Mouse (Mus musculus): ENCODE data around the gene Usp33. TPM values are rescaled to one million over a fixed set of nuclear protein-coding genes. Genes with fewer than 3 reads are reported as not detected.

The Usp33 gene
- polyA plus RNA-seq, 1 experiment from 2014 or later, result 88.7 TPM

DNA sequence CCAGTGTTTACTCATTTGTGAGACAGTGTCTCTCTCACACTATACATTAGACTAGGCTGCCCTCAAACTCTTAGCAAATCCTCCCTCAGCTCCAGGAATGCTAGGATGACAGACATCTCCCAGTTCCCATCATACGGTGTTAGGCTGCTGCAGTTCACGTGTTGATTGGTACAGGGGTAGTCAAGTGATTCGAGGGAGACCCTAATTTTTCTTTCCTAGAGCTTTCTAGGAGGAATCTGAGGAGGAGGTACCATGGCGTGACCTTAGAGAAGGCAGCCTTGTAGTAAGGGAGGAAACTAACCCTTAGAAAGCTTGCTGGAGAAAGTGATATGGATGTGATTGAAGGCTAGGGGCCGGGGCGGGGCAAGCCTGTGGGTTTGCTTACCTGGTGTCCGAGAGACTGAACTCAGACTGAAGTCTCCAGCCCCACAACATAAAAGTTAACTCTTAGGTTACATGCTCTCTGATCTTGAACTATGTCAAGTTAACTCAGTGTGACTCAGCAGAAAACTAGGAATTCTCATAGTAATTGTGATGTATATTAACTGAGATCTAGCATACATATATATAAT, 64.8 kb downstream of the Usp33 start:
- Histone ChIP-seq H3K9ac (no peak overlapping the region), H3K4me3 (no peak overlapping the region), H3K4me2 (no peak overlapping the region), H3K4me1 (replicated peaks) (0 out of 2 replicates have a peak, but pooled peaks cover 7% of the 10 kb centered on the region), H3K27me3 (no peaks in the 10 kb centered on the region), H3K9me3 (no peaks in the 10 kb centered on the region), H3K27ac (replicated peaks) (no peak overlapping the region), H3K36me3 (no peaks in the 10 kb centered on the region)
- 89% methylated on average over 7 of the region's 7 CpGs for WGBS
- no peak for ATAC-seq (ENCODE audit: low FRiP score, low read depth)

DNA sequence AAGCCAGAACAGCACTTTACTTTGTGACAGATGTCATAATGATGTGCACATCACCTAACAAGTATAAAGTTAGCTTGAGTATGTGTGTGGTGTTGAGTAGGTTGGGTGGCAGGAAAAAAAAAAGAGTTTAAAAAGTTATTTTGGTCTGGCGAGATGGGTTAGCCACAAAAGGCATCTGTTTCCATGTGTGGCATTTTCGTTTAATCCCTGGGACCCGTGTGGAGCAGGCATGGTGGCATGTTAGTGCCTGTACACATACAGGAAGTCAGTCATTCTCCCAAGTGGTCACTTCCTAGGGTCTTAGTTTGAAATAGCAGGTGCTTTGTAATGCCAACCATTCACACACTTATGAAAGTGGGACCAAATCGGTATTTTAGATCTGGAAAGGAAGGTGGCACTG, 66.1 kb downstream of the Usp33 start:
- H3K27ac ChIP-seq (replicated peaks), result no peak overlapping the region
- no peak overlapping the region for H3K4me3 ChIP-seq
- ATAC-seq (ENCODE audit: low FRiP score, low read depth), result no peak
- 89% methylated on average over 4 of the region's 4 CpGs for WGBS
- no peaks in the 10 kb centered on the region for H3K27me3 ChIP-seq
- no peaks in the 10 kb centered on the region for H3K36me3 ChIP-seq
- H3K9me3 ChIP-seq, result no peaks in the 10 kb centered on the region
- H3K4me2 ChIP-seq, result no peak overlapping the region
- 0 out of 2 replicates have a peak, but pooled peaks cover 8% of the 10 kb centered on the region for H3K4me1 ChIP-seq (replicated peaks)
- no peak overlapping the region for H3K9ac ChIP-seq

DNA sequence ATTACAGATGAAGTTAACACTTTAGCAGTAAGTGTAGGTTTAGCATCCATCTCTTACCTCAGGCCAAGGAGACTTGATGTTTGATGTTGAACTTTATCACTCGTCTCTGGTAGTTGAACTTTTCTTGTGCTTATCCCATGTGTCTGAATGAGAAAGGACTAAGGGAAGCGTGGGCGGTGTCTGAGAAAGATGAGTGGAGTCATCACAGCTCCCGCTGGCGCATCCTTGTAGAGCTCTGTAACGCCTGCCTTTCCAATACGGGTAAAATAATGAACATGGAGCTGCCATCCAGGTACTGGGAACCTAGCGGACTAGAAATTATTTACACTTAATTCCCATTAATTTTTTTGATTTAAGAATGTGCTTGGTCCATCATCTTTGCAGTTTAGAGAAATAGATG, 82.6 kb downstream of the Usp33 start:
- Histone ChIP-seq H3K4me1 (replicated peaks) (no peaks in the 10 kb centered on the region), H3K4me3 (no peak overlapping the region), H3K9me3 (no peaks in the 10 kb centered on the region), H3K36me3 (peaks cover 19% of the 10 kb centered on the region), H3K27me3 (no peaks in the 10 kb centered on the region), H3K27ac (replicated peaks) (no peak overlapping the region), H3K4me2 (no peak overlapping the region), H3K9ac (no peak overlapping the region)
- no peak for ATAC-seq (ENCODE audit: low FRiP score, low read depth)
- 92% methylated on average over 8 of the region's 8 CpGs for WGBS

DNA sequence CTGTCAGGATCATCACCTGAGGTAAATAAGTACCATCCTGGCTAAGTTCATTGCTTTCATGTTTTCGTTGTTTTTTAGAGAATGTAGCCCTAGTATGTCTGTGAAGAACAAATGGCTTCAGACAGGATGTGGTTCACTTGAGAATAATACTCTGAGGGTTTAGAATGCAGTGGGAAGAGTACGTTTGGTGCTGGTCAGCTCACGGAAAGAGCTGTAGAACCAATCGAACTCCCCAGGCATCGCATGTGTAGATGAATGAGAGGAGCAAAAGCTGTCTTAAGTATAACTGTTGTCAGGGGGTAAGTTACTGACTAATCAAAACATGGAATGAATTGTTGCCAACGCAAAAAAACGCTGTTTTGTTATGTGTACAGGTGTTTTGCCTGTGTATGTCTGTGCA, 86.4 kb downstream of the Usp33 start:
- no peak overlapping the region for H3K4me3 ChIP-seq
- H3K27me3 ChIP-seq, result no peaks in the 10 kb centered on the region

DNA sequence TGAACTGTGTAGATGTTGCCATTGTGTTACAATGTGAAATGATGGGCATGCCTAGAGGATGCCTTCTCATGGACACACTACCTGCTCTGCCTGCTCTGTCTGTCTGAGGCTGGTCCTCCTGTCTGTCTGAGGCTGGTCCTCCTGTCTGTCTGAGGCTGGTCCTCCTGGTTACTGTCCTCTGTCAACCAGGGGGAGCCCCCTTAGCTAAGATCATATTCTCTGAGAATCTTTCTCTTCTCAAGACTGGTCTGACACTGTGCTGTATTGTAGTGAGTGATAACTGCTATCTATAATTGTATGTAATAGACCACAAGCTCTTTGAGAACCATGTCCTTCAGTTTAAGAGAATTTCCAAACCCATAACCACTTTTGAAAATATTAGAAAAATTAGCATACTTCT, 89.3 kb downstream of the Usp33 start:
- no peak for ATAC-seq (ENCODE audit: low FRiP score, low read depth)
- Histone ChIP-seq H3K9ac (no peak overlapping the region), H3K9me3 (no peaks in the 10 kb centered on the region), H3K36me3 (no peaks in the 10 kb centered on the region), H3K4me1 (replicated peaks) (no peaks in the 10 kb centered on the region), H3K27me3 (no peaks in the 10 kb centered on the region), H3K4me3 (no peak overlapping the region), H3K27ac (replicated peaks) (no peak overlapping the region), H3K4me2 (no peak overlapping the region)

More for the DNA sequence above, 86.4 kb downstream of the Usp33 start:
- Histone ChIP-seq H3K9me3 (no peaks in the 10 kb centered on the region), H3K36me3 (peaks cover 14% of the 10 kb centered on the region), H3K9ac (no peak overlapping the region), H3K4me1 (replicated peaks) (no peaks in the 10 kb centered on the region), H3K4me2 (no peak overlapping the region), H3K27ac (replicated peaks) (no peak overlapping the region)
- 96% methylated on average over 7 of the region's 7 CpGs for WGBS
- no peak for ATAC-seq (ENCODE audit: low FRiP score, low read depth)

DNA sequence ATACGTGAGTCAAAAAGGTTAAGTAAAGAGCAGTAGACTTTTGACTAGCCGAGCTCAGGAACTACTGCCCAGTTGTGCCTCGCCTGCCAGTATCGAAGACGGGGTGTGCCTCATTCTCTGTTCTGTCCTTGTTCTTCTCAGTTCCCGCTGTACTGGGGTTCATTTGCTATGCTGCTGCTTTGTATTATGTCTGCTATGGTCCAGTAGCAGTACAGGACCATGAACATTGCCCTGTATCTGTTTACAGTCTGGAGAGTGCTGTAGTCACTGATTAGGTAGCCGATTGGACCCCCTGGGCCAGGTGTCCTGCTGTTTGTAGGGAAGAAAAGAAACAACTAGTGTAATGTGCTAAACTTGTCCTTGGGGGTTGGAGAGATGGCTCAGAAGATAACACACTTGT, 91.8 kb downstream of the Usp33 start:
- no peak for ATAC-seq (ENCODE audit: low FRiP score, low read depth)
- WGBS, result 98% methylated on average over 7 of the region's 7 CpGs
- Histone ChIP-seq H3K36me3 (no peaks in the 10 kb centered on the region), H3K27me3 (no peaks in the 10 kb centered on the region), H3K4me2 (no peak overlapping the region), H3K9ac (no peak overlapping the region), H3K4me1 (replicated peaks) (no peaks in the 10 kb centered on the region), H3K4me3 (no peak overlapping the region), H3K27ac (replicated peaks) (no peak overlapping the region), H3K9me3 (no peaks in the 10 kb centered on the region)

DNA sequence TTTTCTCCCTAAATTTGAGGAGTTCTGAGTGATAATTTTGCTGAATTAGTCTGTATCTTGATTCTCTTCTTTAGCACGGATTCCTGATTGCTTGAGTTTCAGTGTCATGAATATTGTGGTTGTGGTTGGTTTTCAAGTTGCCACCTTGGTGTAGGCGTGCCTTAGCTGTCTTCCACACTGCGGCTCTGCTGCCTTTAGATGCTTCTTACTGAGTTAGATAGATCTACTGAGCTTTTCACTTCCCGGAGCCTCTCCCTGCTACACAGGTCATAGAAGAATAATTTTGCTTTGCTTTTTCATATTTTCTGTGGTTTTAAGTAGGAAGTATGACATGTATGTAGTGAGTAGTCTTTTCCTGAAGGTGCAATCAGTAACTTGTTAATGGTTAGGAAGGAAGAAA, 96.5 kb downstream of the Usp33 start:
- no peak for ATAC-seq (ENCODE audit: low FRiP score, low read depth)

More for the DNA sequence above, 96.5 kb downstream of the Usp33 start:
- Histone ChIP-seq H3K4me1 (replicated peaks) (no peaks in the 10 kb centered on the region), H3K9me3 (no peaks in the 10 kb centered on the region), H3K36me3 (no peaks in the 10 kb centered on the region), H3K27me3 (no peaks in the 10 kb centered on the region), H3K9ac (no peak overlapping the region), H3K4me2 (no peak overlapping the region), H3K27ac (replicated peaks) (no peak overlapping the region), H3K4me3 (no peak overlapping the region)
- 93% methylated on average over 4 of the region's 4 CpGs for WGBS

Other genes with a start within 250 kb of the Usp33 start
- 13.5 and 13.7 TPM in 2 replicates for gene Gipc2, start 180.2 kb upstream of the Usp33 start, polyA plus RNA-seq (2015; fragmentation: Nextera tagmentation; extraction: Ambion mirVana)
- 42.4 and 42.5 TPM in 2 replicates for gene Dnajb4, start 136.2 kb upstream of the Usp33 start, polyA plus RNA-seq (2015; fragmentation: Nextera tagmentation; extraction: Ambion mirVana)
- 201 and 208 TPM in 2 replicates for gene Fubp1, start 136.1 kb upstream of the Usp33 start, polyA plus RNA-seq (2015; fragmentation: Nextera tagmentation; extraction: Ambion mirVana)
- gene Nexn, start 80.1 kb upstream of the Usp33 start, polyA plus RNA-seq (2015; fragmentation: Nextera tagmentation; extraction: Ambion mirVana), result 1.4 and 1.8 TPM in 2 replicates
- gene Miga1, start 6.1 kb upstream of the Usp33 start, polyA plus RNA-seq (2015; fragmentation: Nextera tagmentation; extraction: Ambion mirVana), result 18.3 and 21.0 TPM in 2 replicates
- 29.5 TPM in 2 replicates for gene Zzz3, start 49.0 kb downstream of the Usp33 start, polyA plus RNA-seq (2015; fragmentation: Nextera tagmentation; extraction: Ambion mirVana)